Mouse (Mus musculus) frontal cortex, postnatal 25 days (tissue): ENCODE data around the gene Vmn1r93.
"Not testable (repeated sequence)": the region's sequence is repeated elsewhere in the genome, so short reads cannot be mapped to it uniquely, and the experiment has no call there.

Experiments used
- DNase-seq, 2 experiments: peaks; one replicate each; pipeline ENCODE4 v3.0.0; 2022; ENCODE audit warnings: low spot score in 2 of 2

Vmn1r93 gene

DNA sequence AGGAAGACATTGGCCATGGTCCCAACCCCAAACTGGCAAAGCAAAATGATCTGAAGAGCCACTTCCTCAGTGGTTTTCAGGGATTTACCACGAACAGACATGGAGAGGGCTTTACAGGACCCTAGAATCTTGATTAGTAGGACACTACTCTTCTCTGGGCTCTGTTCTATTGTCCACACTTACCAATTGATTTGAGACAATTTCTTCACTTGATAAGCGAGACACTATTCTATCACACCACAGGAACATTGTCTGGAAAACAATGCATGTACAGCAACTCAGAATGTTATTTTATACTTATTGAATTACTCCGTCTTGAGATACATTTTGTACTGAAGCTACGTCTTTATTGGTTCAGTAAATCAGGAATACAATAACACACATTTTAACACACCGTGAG is at the start of gene Vmn1r93:
Gene Vmn1r93 (minus strand): TSS at position 101 of the 400 bp plus-strand sequence.
- DNase-seq, result not testable (repeated sequence)

DNA sequence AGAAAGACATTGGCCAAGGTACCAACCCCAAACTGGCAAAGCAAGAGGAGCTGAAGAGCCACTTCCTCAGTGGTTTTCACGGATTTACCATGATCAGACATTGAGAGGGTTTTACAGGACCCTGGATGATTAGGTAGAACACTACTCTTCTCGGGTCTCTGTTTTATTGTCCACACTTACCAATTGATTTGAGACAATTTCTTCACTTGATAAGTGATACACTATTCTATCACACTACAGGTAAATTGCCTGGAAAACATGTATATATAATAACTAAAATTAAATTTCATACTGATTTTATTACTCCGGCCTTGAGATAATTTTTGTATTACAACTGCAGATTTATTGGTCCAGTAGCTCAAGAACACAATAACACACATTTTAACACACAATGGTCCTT is 29.4 kb upstream of the Vmn1r93 start, which contains the start of gene Vmn1r94:
Gene Vmn1r94 (minus strand): TSS at position 101 of the 400 bp plus-strand sequence.
- DNase-seq, result not testable (repeated sequence)

DNA sequence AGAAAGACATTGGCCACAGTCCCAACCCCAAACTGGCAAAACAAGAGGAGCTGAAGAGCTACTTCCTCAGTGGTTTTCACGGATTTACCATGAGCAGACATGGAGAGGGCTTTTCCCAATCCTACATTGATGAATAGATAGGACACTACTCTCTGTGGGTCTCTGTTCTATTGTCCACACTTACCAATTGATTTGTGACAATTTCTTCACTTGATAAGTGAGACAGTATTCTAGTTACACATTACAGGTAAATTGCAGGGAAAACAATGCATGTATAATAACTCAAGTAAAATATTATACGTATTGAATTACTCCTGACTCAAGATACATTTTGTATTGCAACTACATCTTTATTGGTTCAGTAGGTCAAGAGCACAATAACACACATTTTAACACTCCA is 16.4 kb downstream of the Vmn1r93 start, which contains the start of gene Gm16442:
Gene Gm16442 (minus strand): TSS at position 101 of the 400 bp plus-strand sequence.
- DNase-seq, result not testable (repeated sequence)

DNA sequence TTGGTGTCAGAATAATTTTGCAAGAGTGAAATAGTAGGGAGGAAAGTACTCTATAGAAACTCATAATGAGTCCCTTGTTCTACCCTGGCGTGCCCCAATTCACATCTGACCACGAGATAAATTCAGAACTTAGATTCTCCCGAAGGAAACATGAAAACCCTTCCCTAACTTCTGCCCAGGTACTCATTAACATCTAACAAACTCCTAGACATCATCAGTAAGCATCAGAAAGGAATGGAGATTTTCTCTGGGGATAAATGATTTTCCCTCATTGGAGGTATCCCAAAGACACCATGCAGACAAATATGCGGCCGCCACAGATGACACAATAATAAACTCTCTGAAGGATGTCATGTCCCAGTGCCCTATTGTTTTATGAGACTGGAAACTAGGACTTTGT is 39.5 kb downstream of the Vmn1r93 start, which contains the start of gene Vmn1r91:
Gene Vmn1r91 (plus strand): TSS at position 301 of the 400 bp plus-strand sequence.
- not testable (repeated sequence) for DNase-seq
